Mouse (Mus musculus): Measurements from ENCODE around the gene Olfr1442. TPM values are rescaled to one million over a fixed set of nuclear protein-coding genes. Genes with fewer than 3 reads are reported as not detected.
"Not testable (repeated sequence)": the region's sequence is repeated elsewhere in the genome, so short reads cannot be mapped to it uniquely, and the experiment has no call there.

Gene Olfr1442
- not detected in 2 replicates for polyA plus RNA-seq (2014; fragmentation: Nextera tagmentation; extraction: Ambion mirVana)

GRCm38 (mm10) chr19:12670139-12670538 lies at the start of gene Olfr1442:
Gene Olfr1442, plus strand, starts transcription at chr19:12670439.
- Histone ChIP-seq H3K36me3 (ENCODE audit: control insufficient read depth, insufficient read depth, low read length) (no peaks in the 10 kb centered on the region), H3K9ac (ENCODE audit: low read depth, low read length) (no peak within 1 kb of the TSS), H3K4me1 (replicated peaks; ENCODE audit: control insufficient read depth, insufficient read depth, low read length) (no peaks in the 10 kb centered on the region), H3K4me3 (ENCODE audit: low read depth, low read length) (no peak within 1 kb of the TSS), H3K4me2 (replicated peaks; ENCODE audit: low read depth, low read length) (no peak within 1 kb of the TSS), H3K9me3 (ENCODE audit: control insufficient read depth, low read length) (no peaks in the 10 kb centered on the region), H3K27me3 (ENCODE audit: control insufficient read depth, insufficient read depth, low read length) (no peaks in the 10 kb centered on the region), H3K27ac (ENCODE audit: low read depth, low read length) (no peak within 1 kb of the TSS)
- DNase-seq (ENCODE audit: low spot score) (no peak), ATAC-seq (ENCODE audit: low FRiP score) (no peak)

GRCm38 (mm10) chr19:12633176-12633575 lies 37.1 kb upstream of the Olfr1442 start, which contains the start of gene Glyat:
Gene Glyat, plus strand, starts transcription at chr19:12633308.
- ATAC-seq (ENCODE audit: low FRiP score) = no peak
- no peak for DNase-seq (ENCODE audit: low spot score)
- 87% methylated on average over 4 of the region's 4 CpGs for WGBS
- Histone ChIP-seq H3K27me3 (ENCODE audit: control insufficient read depth, insufficient read depth, low read length) (no peaks in the 10 kb centered on the region), H3K4me3 (ENCODE audit: low read depth, low read length) (no peak within 1 kb of the TSS), H3K4me2 (replicated peaks; ENCODE audit: low read depth, low read length) (no peak within 1 kb of the TSS), H3K4me1 (replicated peaks; ENCODE audit: control insufficient read depth, insufficient read depth, low read length) (no peaks in the 10 kb centered on the region), H3K9me3 (ENCODE audit: control insufficient read depth, low read length) (no peaks in the 10 kb centered on the region), H3K9ac (ENCODE audit: low read depth, low read length) (no peak within 1 kb of the TSS), H3K27ac (ENCODE audit: low read depth, low read length) (no peak within 1 kb of the TSS), H3K36me3 (ENCODE audit: control insufficient read depth, insufficient read depth, low read length) (no peaks in the 10 kb centered on the region)

GRCm38 (mm10) chr19:12634259-12634658 lies 36.0 kb upstream of the Olfr1442 start:
- DNase-seq (ENCODE audit: low spot score) (no peak), ATAC-seq (ENCODE audit: low FRiP score) (no peak)
- H3K27ac ChIP-seq (ENCODE audit: low read depth, low read length) = no peak overlapping the region
- no peaks in the 10 kb centered on the region for H3K4me1 ChIP-seq (replicated peaks; ENCODE audit: control insufficient read depth, insufficient read depth, low read length)
- H3K4me3 ChIP-seq (ENCODE audit: low read depth, low read length) = no peak overlapping the region
- H3K27me3 ChIP-seq (ENCODE audit: control insufficient read depth, insufficient read depth, low read length) = no peaks in the 10 kb centered on the region
- no peaks in the 10 kb centered on the region for H3K9me3 ChIP-seq (ENCODE audit: control insufficient read depth, low read length)
- 91% methylated on average over 3 of the region's 3 CpGs for WGBS
- no peak overlapping the region for H3K9ac ChIP-seq (ENCODE audit: low read depth, low read length)
- H3K4me2 ChIP-seq (replicated peaks; ENCODE audit: low read depth, low read length) = no peak overlapping the region
- H3K36me3 ChIP-seq (ENCODE audit: control insufficient read depth, insufficient read depth, low read length) = no peaks in the 10 kb centered on the region

- no peak for DNase-seq (ENCODE audit: low spot score)
- no peak overlapping the region for H3K4me3 ChIP-seq (ENCODE audit: low read depth, low read length)
- H3K9me3 ChIP-seq (ENCODE audit: control insufficient read depth, low read length) = no peaks in the 10 kb centered on the region
- 93% methylated on average over 4 of the region's 4 CpGs for WGBS
- no peaks in the 10 kb centered on the region for H3K27me3 ChIP-seq (ENCODE audit: control insufficient read depth, insufficient read depth, low read length)
- H3K27ac ChIP-seq (ENCODE audit: low read depth, low read length) = no peak overlapping the region
- no peaks in the 10 kb centered on the region for H3K4me1 ChIP-seq (replicated peaks; ENCODE audit: control insufficient read depth, insufficient read depth, low read length)
- no peaks in the 10 kb centered on the region for H3K36me3 ChIP-seq (ENCODE audit: control insufficient read depth, insufficient read depth, low read length)
- no peak for ATAC-seq (ENCODE audit: low FRiP score)
- no peak overlapping the region for H3K4me2 ChIP-seq (replicated peaks; ENCODE audit: low read depth, low read length)
- H3K9ac ChIP-seq (ENCODE audit: low read depth, low read length) = no peak overlapping the region
Observed at GRCm38 (mm10) chr19:12634963-12635362, 35.3 kb upstream of the Olfr1442 start.

- H3K4me1 ChIP-seq (replicated peaks; ENCODE audit: control insufficient read depth, insufficient read depth, low read length) = no peaks in the 10 kb centered on the region
- no peak overlapping the region for H3K4me2 ChIP-seq (replicated peaks; ENCODE audit: low read depth, low read length)
- no peak for ATAC-seq (ENCODE audit: low FRiP score)
- DNase-seq (ENCODE audit: low spot score) = no peak
- H3K36me3 ChIP-seq (ENCODE audit: control insufficient read depth, insufficient read depth, low read length) = no peaks in the 10 kb centered on the region
- 79% methylated on average over 3 of the region's 3 CpGs for WGBS
- no peaks in the 10 kb centered on the region for H3K27me3 ChIP-seq (ENCODE audit: control insufficient read depth, insufficient read depth, low read length)
- H3K27ac ChIP-seq (ENCODE audit: low read depth, low read length) = no peak overlapping the region
- no peak overlapping the region for H3K4me3 ChIP-seq (ENCODE audit: low read depth, low read length)
- no peaks in the 10 kb centered on the region for H3K9me3 ChIP-seq (ENCODE audit: control insufficient read depth, low read length)
- H3K9ac ChIP-seq (ENCODE audit: low read depth, low read length) = no peak overlapping the region
Observed at GRCm38 (mm10) chr19:12636863-12637262, 33.4 kb upstream of the Olfr1442 start.

- no peak overlapping the region for H3K27ac ChIP-seq (ENCODE audit: low read depth, low read length)
- H3K9me3 ChIP-seq (ENCODE audit: control insufficient read depth, low read length) = no peaks in the 10 kb centered on the region
- no peak overlapping the region for H3K9ac ChIP-seq (ENCODE audit: low read depth, low read length)
- H3K27me3 ChIP-seq (ENCODE audit: control insufficient read depth, insufficient read depth, low read length) = no peaks in the 10 kb centered on the region
- no peak overlapping the region for H3K4me2 ChIP-seq (replicated peaks; ENCODE audit: low read depth, low read length)
- no peaks in the 10 kb centered on the region for H3K36me3 ChIP-seq (ENCODE audit: control insufficient read depth, insufficient read depth, low read length)
- ATAC-seq (ENCODE audit: low FRiP score) = no peak
- no peak for DNase-seq (ENCODE audit: low spot score)
- H3K4me3 ChIP-seq (ENCODE audit: low read depth, low read length) = no peak overlapping the region
- 85% methylated on average over 1 of the region's 1 CpGs for WGBS
- no peaks in the 10 kb centered on the region for H3K4me1 ChIP-seq (replicated peaks; ENCODE audit: control insufficient read depth, insufficient read depth, low read length)
Observed at GRCm38 (mm10) chr19:12638049-12638448, 32.2 kb upstream of the Olfr1442 start.

- Histone ChIP-seq H3K9me3 (ENCODE audit: control insufficient read depth, low read length) (no peaks in the 10 kb centered on the region), H3K9ac (ENCODE audit: low read depth, low read length) (no peak overlapping the region), H3K36me3 (ENCODE audit: control insufficient read depth, insufficient read depth, low read length) (no peaks in the 10 kb centered on the region), H3K27ac (ENCODE audit: low read depth, low read length) (no peak overlapping the region), H3K4me1 (replicated peaks; ENCODE audit: control insufficient read depth, insufficient read depth, low read length) (no peaks in the 10 kb centered on the region), H3K27me3 (ENCODE audit: control insufficient read depth, insufficient read depth, low read length) (no peaks in the 10 kb centered on the region), H3K4me3 (ENCODE audit: low read depth, low read length) (no peak overlapping the region), H3K4me2 (replicated peaks; ENCODE audit: low read depth, low read length) (no peak overlapping the region)
- no peak for DNase-seq (ENCODE audit: low spot score)
- ATAC-seq (ENCODE audit: low FRiP score) = no peak
Observed at GRCm38 (mm10) chr19:12649511-12649910, 20.7 kb upstream of the Olfr1442 start.

GRCm38 (mm10) chr19:12666156-12666555 lies 4.1 kb upstream of the Olfr1442 start:
- Histone ChIP-seq H3K9ac (ENCODE audit: low read depth, low read length) (no peak overlapping the region), H3K4me2 (replicated peaks; ENCODE audit: low read depth, low read length) (no peak overlapping the region), H3K36me3 (ENCODE audit: control insufficient read depth, insufficient read depth, low read length) (no peaks in the 10 kb centered on the region), H3K4me1 (replicated peaks; ENCODE audit: control insufficient read depth, insufficient read depth, low read length) (no peaks in the 10 kb centered on the region), H3K27ac (ENCODE audit: low read depth, low read length) (no peak overlapping the region), H3K27me3 (ENCODE audit: control insufficient read depth, insufficient read depth, low read length) (no peaks in the 10 kb centered on the region), H3K4me3 (ENCODE audit: low read depth, low read length) (no peak overlapping the region), H3K9me3 (ENCODE audit: control insufficient read depth, low read length) (no peaks in the 10 kb centered on the region)
- ATAC-seq (ENCODE audit: low FRiP score) (no peak), DNase-seq (ENCODE audit: low spot score) (no peak)
- WGBS = 85% methylated on average over 1 of the region's 1 CpGs

GRCm38 (mm10) chr19:12668601-12669000 lies 1.6 kb upstream of the Olfr1442 start:
- not testable (repeated sequence) for H3K27ac ChIP-seq (ENCODE audit: low read depth, low read length); H3K4me3 ChIP-seq (ENCODE audit: low read depth, low read length); H3K36me3 ChIP-seq (ENCODE audit: control insufficient read depth, insufficient read depth, low read length); H3K27me3 ChIP-seq (ENCODE audit: control insufficient read depth, insufficient read depth, low read length); H3K9ac ChIP-seq (ENCODE audit: low read depth, low read length); H3K4me2 ChIP-seq (replicated peaks; ENCODE audit: low read depth, low read length); H3K4me1 ChIP-seq (replicated peaks; ENCODE audit: control insufficient read depth, insufficient read depth, low read length); DNase-seq (ENCODE audit: low spot score); ATAC-seq (ENCODE audit: low FRiP score); H3K9me3 ChIP-seq (ENCODE audit: control insufficient read depth, low read length)
- 95% methylated on average over 3 of the region's 3 CpGs for WGBS

Data from hindbrain, embryonic 11.5 days (tissue).